Mouse (Mus musculus) cerebellum, adult 2 months (tissue): Measurements from ENCODE around the gene Cdc25b.

Experiments
- CTCF ChIP-seq: fragments of 200-500 bp; IDR thresholded peaks from 2 replicates; pipeline ENCODE4 v1.5.1; 2011; ENCODE audit warnings: low read depth, mild to moderate bottlenecking, control low read depth, low read length, moderate library complexity, borderline replicate concordance; ENCODE audit not compliant: insufficient read depth
- POLR2A ChIP-seq: fragments of 200-500 bp; IDR thresholded peaks from 2 replicates; pipeline ENCODE4 v1.6.1; 2011; ENCODE audit warnings: low read length, control low read depth, borderline replicate concordance; ENCODE audit not compliant: insufficient read depth

DNA sequence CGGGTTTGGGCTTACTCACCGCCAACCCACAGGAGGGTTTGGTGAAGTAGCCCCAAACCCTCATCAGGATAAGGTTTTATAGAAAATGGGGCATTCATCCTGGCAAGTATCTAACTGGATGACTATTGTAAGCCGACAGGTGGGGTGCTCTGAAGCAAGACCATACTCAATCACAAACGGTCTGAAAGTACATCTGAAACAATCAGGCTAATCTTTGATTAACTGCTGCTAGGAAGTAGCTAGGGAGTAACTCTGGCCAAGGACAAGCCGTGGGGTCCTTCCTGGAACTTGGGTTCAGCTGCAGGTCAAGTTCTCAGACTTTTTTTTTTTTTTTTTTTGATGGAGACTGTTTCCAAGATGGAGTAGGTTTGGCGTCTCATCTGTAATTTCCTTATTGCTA, 18.8 kb upstream of the Cdc25b start:
- TF ChIP-seq CTCF = no peak
- TF ChIP-seq POLR2A = no peak
